Mouse (Mus musculus) frontal cortex, adult 2 months (tissue): ENCODE results near the gene Rab44. TPM values are rescaled to one million over a fixed set of nuclear protein-coding genes. Genes with fewer than 3 reads are reported as not detected.
A peak's percentile ranks its signal among the peaks of the same experiment; 100 is the strongest.

Source experiments
- DNase-seq, 2 experiments: peaks; one replicate each; pipeline ENCODE4 v3.0.0; 2022; ENCODE audit warnings: low spot score in 1 of 2; ENCODE audit errors: extremely low spot score in 1 of 2
- polyA plus RNA-seq: library from polyadenylated mRNA; depleted of rRNA; stranded (reverse); fragments of >200 nt; gene quantifications from 2 replicates; pipeline ENCODE4 v1.2.3, GENCODE M21; 2012

Gene Rab44
- polyA plus RNA-seq, 1 experiment = 0.08 TPM

GRCm38 (mm10) chr17:29123578-29124174 lies 9.7 kb downstream of the Rab44 start:
- DNase-seq = no peak

- DNase-seq = no peak
Observed at GRCm38 (mm10) chr17:29126561-29126960, 12.6 kb downstream of the Rab44 start.

GRCm38 (mm10) chr17:29129341-29129740 lies 15.4 kb downstream of the Rab44 start:
- no peak for DNase-seq

- no peak for DNase-seq
Observed at GRCm38 (mm10) chr17:29135066-29135465, 21.1 kb downstream of the Rab44 start.

GRCm38 (mm10) chr17:29136236-29136635 lies 22.3 kb downstream of the Rab44 start:
- DNase-seq = no peak

- no peak for DNase-seq
Observed at GRCm38 (mm10) chr17:29137906-29138305, 24.0 kb downstream of the Rab44 start.

GRCm38 (mm10) chr17:29141577-29141976 lies 27.6 kb downstream of the Rab44 start:
- no peak for DNase-seq

- no peak for DNase-seq
Observed at GRCm38 (mm10) chr17:29143266-29143665, 29.3 kb downstream of the Rab44 start.

GRCm38 (mm10) chr17:29145101-29145500 lies 31.2 kb downstream of the Rab44 start:
- no peak for DNase-seq

- DNase-seq = no peak
Observed at GRCm38 (mm10) chr17:29147273-29147672, 33.3 kb downstream of the Rab44 start.

GRCm38 (mm10) chr17:29147773-29148172 lies 33.8 kb downstream of the Rab44 start:
- no peak for DNase-seq

- DNase-seq = no peak
Observed at GRCm38 (mm10) chr17:29149766-29150165, 35.8 kb downstream of the Rab44 start.

GRCm38 (mm10) chr17:29152547-29152946 lies 38.6 kb downstream of the Rab44 start:
- DNase-seq = no peak

GRCm38 (mm10) chr17:29154247-29154646 lies 40.3 kb downstream of the Rab44 start:
- DNase-seq = no peak

GRCm38 (mm10) chr17:29155355-29156135 lies 41.6 kb downstream of the Rab44 start:
- peak; percentile 56 to 79 for DNase-seq

GRCm38 (mm10) chr17:29156396-29156795 lies 42.5 kb downstream of the Rab44 start:
- DNase-seq = no peak

GRCm38 (mm10) chr17:29156866-29157265 lies 42.9 kb downstream of the Rab44 start:
- DNase-seq = no peak

- no peak for DNase-seq
Observed at GRCm38 (mm10) chr17:29158899-29159298, 45.0 kb downstream of the Rab44 start.

- DNase-seq = no peak
Observed at GRCm38 (mm10) chr17:29159320-29159719, 45.4 kb downstream of the Rab44 start.

- DNase-seq = no peak
Observed at GRCm38 (mm10) chr17:29159743-29160455, 46.0 kb downstream of the Rab44 start.

GRCm38 (mm10) chr17:29162334-29162733 lies 48.4 kb downstream of the Rab44 start:
- no peak for DNase-seq
